Mouse (Mus musculus): ENCODE results near the gene Cd300ld3.
A peak's percentile ranks its signal among the peaks of the same experiment; 100 is the strongest.

The Cd300ld3 gene

GRCm38 (mm10) chr11:115048259-115048658, at the start of gene Cd300ld3:
TSS of gene Cd300ld3 (minus strand) at chr11:115048409.
- no peak for DNase-seq (ENCODE audit: low read depth, low spot score)

GRCm38 (mm10) chr11:115092140-115092539, 43.9 kb upstream of the Cd300ld3 start:
- no peak for DNase-seq (ENCODE audit: low read depth, low spot score)

GRCm38 (mm10) chr11:115091362-115091901, 43.2 kb upstream of the Cd300ld3 start, which contains the start of gene Rab37:
TSS of gene Rab37 (plus strand) at chr11:115091431.
- peak; percentile 81 for DNase-seq (ENCODE audit: low read depth, low spot score)

GRCm38 (mm10) chr11:115089853-115090252, 41.6 kb upstream of the Cd300ld3 start:
- peak; percentile 61 for DNase-seq (ENCODE audit: low read depth, low spot score)

- DNase-seq (ENCODE audit: low read depth, low spot score): no peak
These were observed 38.0 kb upstream of the Cd300ld3 start for GRCm38 (mm10) chr11:115086213-115086612.

GRCm38 (mm10) chr11:115085064-115085463, 36.9 kb upstream of the Cd300ld3 start:
- no peak for DNase-seq (ENCODE audit: low read depth, low spot score)

GRCm38 (mm10) chr11:115084595-115084994, 36.4 kb upstream of the Cd300ld3 start:
- peak; percentile 37 for DNase-seq (ENCODE audit: low read depth, low spot score)

- DNase-seq (ENCODE audit: low read depth, low spot score): peak; percentile 78
These were observed 35.3 kb upstream of the Cd300ld3 start for GRCm38 (mm10) chr11:115083376-115084139.

GRCm38 (mm10) chr11:115082196-115082595, 34.0 kb upstream of the Cd300ld3 start:
- no peak for DNase-seq (ENCODE audit: low read depth, low spot score)

GRCm38 (mm10) chr11:115081373-115081772, 33.2 kb upstream of the Cd300ld3 start:
- peak; percentile 70 for DNase-seq (ENCODE audit: low read depth, low spot score)

GRCm38 (mm10) chr11:115080886-115081285, 32.7 kb upstream of the Cd300ld3 start:
- peak; percentile 83 for DNase-seq (ENCODE audit: low read depth, low spot score)

- no peak for DNase-seq (ENCODE audit: low read depth, low spot score)
These were observed 30.5 kb upstream of the Cd300ld3 start for GRCm38 (mm10) chr11:115078680-115079079.

- no peak for DNase-seq (ENCODE audit: low read depth, low spot score)
These were observed 29.2 kb upstream of the Cd300ld3 start for GRCm38 (mm10) chr11:115077436-115077835.

- DNase-seq (ENCODE audit: low read depth, low spot score): no peak
These were observed 27.6 kb upstream of the Cd300ld3 start for GRCm38 (mm10) chr11:115075859-115076258.

- no peak for DNase-seq (ENCODE audit: low read depth, low spot score)
These were observed 27.2 kb upstream of the Cd300ld3 start for GRCm38 (mm10) chr11:115075407-115075806.

- DNase-seq (ENCODE audit: low read depth, low spot score): no peak
These were observed 24.8 kb upstream of the Cd300ld3 start for GRCm38 (mm10) chr11:115073002-115073401.

GRCm38 (mm10) chr11:115071631-115072294, 23.6 kb upstream of the Cd300ld3 start:
- no peak for DNase-seq (ENCODE audit: low read depth, low spot score)

GRCm38 (mm10) chr11:115071015-115071551, 22.9 kb upstream of the Cd300ld3 start:
- DNase-seq (ENCODE audit: low read depth, low spot score): peak; percentile 92

- DNase-seq (ENCODE audit: low read depth, low spot score): no peak
These were observed 18.6 kb upstream of the Cd300ld3 start for GRCm38 (mm10) chr11:115066768-115067167.

GRCm38 (mm10) chr11:115062077-115062476, 13.9 kb upstream of the Cd300ld3 start, which contains the start of gene Cd300e:
TSS of gene Cd300e (minus strand) at chr11:115062177.
- DNase-seq (ENCODE audit: low read depth, low spot score): no peak

- no peak for DNase-seq (ENCODE audit: low read depth, low spot score)
These were observed 11.6 kb upstream of the Cd300ld3 start for GRCm38 (mm10) chr11:115059797-115060196.

GRCm38 (mm10) chr11:115058701-115059100, 10.5 kb upstream of the Cd300ld3 start:
- DNase-seq (ENCODE audit: low read depth, low spot score): no peak

Measured in ZHBTc4 (cell line).